Mouse (Mus musculus): ENCODE measurements around the gene Kcnn4.

- TF ChIP-seq MAFK (IDR thresholded peaks at IDR 0.05; ENCODE audit: insufficient read depth, low read depth, low read length) (no peak), ZC3H11A (IDR thresholded peaks at IDR 0.05; ENCODE audit: borderline replicate concordance, low read depth, low read length) (no peak)
Measured at GRCm38 (mm10) chr7:24325197-24325596, 44.9 kb upstream of the Kcnn4 start.

All from ES-E14 (cell line).